Mouse (Mus musculus) kidney, postnatal 14 days (tissue): ENCODE results near the gene Gpr155.

ENCODE experiments used
- DNase-seq: peaks from one replicate; pipeline ENCODE4 v3.0.0; 2022; ENCODE audit warnings: mixed read lengths

Gpr155 gene

DNA sequence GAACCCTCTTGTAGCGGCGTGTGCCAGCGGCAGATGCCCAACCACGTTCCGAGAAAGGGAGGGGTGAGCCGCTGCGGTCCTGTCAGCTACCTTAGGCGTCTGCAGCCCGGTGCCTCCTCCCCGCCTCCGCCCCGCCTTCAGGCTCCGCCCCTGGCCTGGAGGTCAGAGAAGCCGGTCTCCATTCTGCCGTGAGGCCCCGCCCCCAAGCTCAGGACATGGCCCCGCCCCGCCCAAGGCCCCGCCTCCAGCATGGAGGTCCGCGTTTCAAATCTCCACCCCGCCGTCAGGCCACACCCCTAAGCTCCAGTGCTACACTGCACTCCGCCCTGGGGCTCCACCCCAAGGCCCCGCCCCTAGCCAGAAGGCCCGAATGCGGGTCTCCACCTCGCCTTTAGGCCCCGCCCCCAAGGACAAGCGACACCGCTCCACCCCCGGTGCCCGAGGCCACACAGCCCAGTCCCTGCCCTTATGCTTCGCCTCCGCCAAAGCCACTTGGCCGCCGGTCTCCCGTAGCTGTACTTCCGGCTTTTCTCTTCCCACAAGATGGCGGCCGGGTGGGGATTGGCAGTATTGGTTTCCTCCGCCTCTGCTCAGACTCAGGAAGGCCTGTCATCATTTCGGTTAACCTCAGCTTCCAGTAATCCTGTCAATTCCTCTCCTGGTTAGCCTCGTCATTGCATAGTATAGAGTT, at the start of gene Gpr155:
TSS of gene Gpr155 (minus strand) at position 217 of the 691 bp plus-strand sequence.
- peak; percentile 100 for DNase-seq

GRCm38 (mm10) chr2:73435847-73436246, 49.5 kb upstream of the Gpr155 start:
- DNase-seq = no peak

DNA sequence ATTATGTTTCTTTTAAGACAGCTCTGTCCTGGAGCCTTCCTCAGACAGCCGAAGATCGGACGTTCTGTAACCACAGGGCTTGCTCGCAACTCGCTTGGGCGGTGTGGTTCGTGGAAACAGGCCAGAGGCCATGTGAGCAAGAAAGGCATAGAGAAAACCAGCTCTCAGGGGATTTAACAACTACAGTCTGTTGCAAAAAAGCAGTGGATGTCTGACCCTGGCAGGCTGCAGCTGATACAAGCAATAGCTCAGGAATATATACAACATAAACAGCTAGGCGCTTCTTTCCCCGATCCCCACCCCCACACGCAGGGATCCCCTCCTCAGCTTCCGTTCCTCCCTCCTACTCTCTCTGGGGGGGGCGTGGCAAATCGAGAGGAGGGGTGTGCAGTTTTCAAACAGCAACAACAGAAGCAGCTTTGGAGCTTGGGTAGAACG, 45.6 kb upstream of the Gpr155 start:
- peak; percentile 17 for DNase-seq

DNA sequence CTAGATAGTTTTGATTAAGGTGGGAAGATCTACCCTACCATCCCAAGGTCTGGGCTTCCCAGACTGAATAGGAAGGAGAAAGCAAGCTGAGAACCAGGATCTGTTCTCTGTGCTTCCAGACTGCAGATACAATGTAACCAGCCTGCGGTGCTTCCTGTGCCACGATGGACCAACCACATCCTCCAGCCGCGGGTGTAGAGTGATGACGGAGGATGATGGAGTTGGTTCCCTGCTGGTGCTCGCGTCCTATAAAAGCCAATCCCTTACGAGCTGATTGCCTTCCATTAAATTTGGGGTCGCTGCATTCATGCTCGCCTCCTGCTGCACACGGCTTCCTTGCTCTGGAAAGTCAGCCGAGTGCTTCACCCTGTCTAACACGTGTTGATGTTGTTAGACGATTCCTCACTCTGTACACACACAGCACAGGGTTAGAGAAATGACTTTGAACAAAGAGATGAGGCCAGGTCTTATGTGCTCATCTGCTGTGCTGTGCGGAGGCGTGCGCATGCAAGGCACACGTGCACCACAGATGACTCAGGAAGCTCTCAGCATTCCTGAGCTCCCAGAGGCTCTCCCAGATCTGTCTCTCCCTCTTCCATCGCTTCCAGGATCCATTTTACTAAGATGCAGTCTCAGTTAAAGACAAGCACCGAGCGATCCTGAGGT, 42.6 kb upstream of the Gpr155 start:
- DNase-seq = no peak

DNA sequence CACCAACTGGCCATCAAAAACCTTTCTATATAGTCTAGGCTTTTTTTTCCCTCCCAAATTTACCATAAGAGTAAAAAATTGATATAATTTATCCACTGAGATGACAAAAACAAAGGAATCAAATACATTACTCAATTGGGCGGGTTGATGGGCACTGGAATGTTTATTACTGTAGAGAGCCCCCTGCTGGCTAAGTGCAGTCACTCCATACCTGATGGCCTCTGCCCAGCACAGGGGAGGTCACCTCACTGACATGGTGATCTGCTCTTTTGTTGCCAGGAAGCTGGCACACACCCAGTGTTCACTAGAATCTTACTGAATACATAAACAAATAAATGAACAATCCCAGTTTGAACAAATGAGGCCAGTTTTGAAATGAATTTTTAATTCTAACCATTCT, 40.9 kb upstream of the Gpr155 start:
- DNase-seq = peak; percentile 49

- DNase-seq = no peak
Measured at GRCm38 (mm10) chr2:73425822-73426221, 39.5 kb upstream of the Gpr155 start.

DNA sequence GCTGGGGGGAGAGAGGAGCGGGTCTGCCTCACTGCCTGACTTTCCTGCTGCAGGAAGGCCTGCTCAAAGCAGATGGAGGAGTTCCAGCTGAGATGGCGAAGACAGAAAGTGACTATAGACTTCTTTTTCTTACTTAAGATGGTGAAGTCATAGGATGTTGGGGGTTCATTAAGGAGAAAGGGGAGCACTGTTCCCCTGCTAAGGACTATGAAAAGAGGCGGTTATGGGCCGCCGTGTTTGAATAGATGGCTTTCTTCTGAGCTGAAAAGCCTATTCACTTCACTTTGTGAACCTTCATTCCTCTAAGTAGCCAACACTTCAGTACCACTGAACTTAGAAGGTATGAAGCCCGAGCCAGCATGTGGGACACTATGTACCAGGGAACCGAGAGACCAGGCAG, 33.4 kb upstream of the Gpr155 start:
- no peak for DNase-seq

GRCm38 (mm10) chr2:73419285-73419684, 32.9 kb upstream of the Gpr155 start:
- peak; percentile 30 for DNase-seq

DNA sequence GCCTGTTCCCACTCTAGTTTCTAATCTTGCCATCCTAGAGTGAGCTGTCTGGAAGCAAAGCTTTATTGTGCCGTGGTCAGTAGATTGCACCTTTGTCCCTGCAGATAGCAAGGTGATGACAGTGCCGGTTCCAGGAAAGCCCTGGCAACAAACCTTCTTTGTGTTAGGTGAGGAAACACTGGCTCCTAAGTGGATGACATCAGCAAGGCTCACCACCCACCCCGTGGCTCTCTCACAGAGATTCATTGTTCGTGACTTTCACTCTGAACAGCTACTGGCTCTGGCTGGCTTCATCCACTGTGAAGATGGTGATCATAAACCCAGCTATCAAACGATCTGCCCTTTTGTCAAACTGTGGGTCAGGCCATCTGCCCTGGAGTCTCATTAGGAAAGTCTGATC, 29.5 kb upstream of the Gpr155 start:
- DNase-seq = no peak

GRCm38 (mm10) chr2:73410076-73410475, 23.7 kb upstream of the Gpr155 start:
- DNase-seq = no peak

- DNase-seq = no peak
Measured at GRCm38 (mm10) chr2:73407662-73408061, 21.3 kb upstream of the Gpr155 start.

DNA sequence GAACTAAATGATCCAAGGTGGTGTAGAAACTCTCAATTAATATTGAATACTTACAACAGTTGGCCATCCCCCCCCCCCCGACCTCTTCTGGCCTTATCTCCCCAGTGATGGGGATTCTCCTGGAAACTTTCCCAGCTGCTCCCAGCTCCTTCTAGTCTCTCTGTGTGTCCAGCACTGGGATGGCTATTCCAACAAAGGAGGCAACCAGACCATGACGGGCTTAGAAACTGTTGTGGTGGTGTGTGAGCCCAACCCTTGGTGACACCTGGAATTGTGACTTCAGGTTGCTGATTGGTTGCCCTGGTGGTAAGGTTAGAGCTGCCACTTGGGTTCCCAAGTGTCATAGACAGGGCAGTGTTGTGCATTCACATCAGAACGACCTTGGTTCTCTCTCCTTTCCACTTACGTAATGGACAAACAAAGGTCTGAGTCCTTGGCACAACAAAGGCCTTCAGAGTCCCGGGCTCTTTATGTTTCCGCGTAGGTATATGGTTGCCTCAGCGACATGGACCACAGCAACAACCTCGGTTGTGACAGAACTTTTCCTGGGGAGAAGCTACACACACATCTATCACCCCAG, 20.1 kb upstream of the Gpr155 start:
- no peak for DNase-seq

DNA sequence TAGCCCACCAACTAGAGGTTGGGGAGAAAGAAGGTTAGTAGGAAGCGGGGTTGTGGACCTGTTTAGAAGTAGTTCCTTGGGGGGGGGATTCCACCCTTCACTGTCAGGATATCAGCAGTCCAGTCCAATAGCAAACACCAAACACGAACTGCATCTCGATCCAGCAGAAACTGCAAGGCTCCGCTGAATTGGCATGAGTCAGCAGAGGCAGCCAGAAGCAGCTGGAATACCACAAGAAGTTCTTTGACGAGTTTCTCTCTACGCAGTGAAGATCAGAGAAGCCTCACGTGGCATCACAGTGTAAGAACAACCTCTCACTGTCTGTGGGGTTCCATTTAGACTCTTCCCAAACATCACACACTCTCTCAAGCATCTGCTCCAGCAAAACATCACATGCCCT, 18.6 kb upstream of the Gpr155 start:
- DNase-seq = no peak

GRCm38 (mm10) chr2:73404442-73404841, 18.1 kb upstream of the Gpr155 start:
- DNase-seq = no peak

DNA sequence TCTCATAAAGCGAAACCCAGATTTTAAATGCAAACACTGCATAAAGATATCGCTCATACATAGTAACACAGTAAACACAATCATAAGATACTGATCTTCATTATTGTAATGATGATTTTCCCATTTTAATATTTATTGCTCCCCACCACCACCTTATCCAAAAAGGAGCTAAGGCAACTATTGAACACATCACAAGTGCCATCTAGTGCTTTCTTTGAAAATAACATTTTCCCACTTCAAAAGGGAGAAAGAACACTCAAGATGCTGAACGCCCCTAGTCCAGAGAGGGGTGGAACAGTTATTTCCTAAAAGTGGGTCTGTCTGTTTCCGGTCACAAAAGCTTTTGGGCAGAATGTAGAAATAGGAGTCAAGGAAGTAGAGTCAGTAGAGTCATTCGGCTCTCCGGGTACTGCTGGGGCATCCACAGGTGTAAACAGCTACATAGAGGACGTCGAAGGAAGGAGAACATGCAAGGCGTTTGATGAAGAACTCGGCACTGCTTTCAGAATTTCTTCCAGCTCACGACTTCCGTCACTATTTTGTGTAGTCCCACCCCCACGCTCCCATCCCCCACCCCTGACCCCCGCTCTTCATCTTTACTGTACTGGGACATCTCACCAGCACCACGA, 17.1 kb upstream of the Gpr155 start:
- no peak for DNase-seq

DNA sequence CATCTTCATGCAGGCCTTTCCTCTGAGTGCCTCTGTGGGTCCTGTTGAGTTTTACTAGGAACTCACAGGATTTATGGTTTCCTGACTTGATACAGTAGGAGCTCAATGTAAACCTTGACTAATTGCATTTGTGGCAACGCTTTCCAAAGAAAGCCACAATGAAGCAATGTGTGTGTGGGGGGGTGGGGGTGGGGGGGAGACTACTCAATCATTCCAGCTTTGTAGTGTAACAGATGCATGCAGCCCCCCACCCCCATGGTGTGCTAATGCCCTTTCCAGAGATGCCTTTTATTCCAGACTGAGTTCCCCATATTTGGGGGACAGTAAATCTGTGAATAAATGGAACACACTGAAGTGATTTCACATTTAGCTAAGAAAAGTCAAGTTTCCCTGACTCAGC, 15.3 kb upstream of the Gpr155 start:
- DNase-seq = no peak

- DNase-seq = no peak
Measured at GRCm38 (mm10) chr2:73397476-73397875, 11.1 kb upstream of the Gpr155 start.

DNA sequence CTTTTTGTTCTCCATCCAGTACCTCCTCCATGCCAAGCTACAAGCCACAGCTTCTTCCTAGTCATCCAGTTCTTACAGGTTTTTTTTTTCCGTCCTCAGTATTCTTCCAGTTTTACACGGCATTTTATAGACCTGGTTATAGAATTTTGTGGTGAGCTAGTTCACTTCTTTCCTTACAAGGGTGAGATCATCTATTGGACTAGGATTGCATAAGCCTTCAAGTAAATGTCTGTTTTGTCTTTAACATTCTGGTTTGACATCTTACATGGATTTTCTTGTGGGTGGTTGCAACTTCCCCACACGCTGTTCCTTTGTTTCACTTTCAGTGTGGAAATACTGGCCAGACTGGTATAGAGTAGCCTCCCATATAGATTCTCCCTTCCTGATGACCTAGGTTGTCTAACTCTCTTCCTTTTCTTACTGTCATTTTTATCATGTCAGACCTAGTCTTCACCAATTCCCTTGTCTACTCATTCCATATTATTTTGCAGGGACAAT, 10.5 kb upstream of the Gpr155 start:
- DNase-seq = no peak

- no peak for DNase-seq
Measured at GRCm38 (mm10) chr2:73395516-73395915, 9.1 kb upstream of the Gpr155 start.

DNA sequence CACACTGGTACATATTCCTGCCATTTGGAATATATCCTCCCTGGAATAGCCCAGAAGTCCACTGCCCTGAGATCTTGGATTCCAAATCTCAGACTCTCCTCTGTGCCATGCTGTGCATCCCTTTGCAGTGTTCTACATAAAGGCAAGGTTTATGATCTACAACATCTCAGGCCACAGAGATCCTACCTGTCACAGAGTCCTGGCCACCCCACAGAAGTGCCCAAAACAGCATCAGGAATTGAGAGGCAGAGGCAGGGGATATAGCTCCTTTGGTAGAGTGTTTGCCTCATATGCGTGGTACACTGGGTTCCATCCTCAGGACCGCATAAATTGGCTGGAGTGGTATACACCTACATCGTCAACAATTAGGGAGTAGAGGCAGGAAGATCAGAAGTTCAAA, 8.1 kb upstream of the Gpr155 start:
- no peak for DNase-seq

DNA sequence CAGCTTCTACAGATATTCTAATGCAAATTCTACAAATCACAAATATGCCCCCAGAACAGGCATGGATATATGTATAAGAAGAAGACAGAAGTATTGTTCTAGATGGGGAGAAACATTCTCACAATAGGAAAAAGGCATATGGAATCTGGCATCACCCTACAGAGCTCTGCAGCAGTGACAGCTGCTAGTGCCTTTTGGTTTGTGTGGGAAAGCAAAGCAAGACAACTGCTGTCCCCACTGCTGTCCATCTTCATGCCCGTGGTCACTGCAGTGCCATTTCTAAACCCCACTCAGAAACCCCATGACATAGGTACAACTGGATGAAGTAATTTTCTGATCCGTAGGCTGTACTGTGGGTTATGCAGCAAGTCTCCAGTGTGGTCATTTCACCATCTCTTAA, 6.4 kb upstream of the Gpr155 start:
- DNase-seq = no peak

- DNase-seq = no peak
Measured at GRCm38 (mm10) chr2:73389951-73390350, 3.6 kb upstream of the Gpr155 start.

GRCm38 (mm10) chr2:73387806-73388205, 1.4 kb upstream of the Gpr155 start:
- DNase-seq = no peak
